Mouse (Mus musculus) natural killer cell, adult 2 months (primary cell): ENCODE data around the gene Olfr611.
"Not testable (repeated sequence)": the region's sequence is repeated elsewhere in the genome, so short reads cannot be mapped to it uniquely, and the experiment has no call there.

Source experiments
- DNase-seq, 2 experiments: peaks; one replicate each; pipeline ENCODE4 v3.0.0; 2022; ENCODE audit warnings: low spot score in 2 of 2

The Olfr611 gene

DNA sequence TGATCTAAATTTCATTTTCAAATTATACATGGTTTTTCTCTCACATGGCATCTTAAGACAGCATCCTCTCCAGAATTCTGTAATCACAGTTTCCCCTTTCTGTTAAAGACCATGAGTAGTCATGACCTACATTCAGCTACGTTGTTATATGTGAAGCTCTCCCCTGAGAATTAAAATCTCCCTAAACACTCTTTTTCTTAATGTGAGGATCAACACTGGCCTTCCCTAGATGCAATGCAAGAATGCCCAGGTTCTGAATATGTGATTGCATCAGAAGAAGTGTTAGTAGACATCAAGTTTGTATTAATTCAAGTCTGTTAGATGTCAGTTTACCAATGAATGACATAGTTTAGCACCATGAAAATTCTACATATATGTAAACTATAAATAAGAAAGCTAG is at the start of gene Olfr611:
Gene Olfr611 (minus strand): TSS at position 101 of the 400 bp plus-strand sequence.
- DNase-seq = not testable (repeated sequence)

DNA sequence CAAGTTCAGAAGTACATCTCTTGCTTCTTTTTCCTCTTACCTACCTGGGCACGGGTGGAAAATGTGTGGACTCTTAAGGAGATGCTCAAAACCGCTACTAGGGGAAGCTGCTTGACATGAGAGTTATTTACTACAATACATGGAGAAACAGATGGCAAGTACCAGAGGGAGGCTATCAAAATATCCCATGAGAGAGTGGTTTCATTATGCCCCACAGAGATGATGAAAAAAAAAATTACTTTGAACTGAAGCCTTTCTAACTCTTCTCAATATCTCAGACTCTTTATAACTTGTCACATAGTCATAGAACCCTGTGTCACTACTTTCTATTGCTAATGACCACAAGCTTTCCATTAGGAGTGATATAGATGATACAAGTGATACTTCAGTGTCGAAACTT is 48.4 kb upstream of the Olfr611 start, which contains the start of gene Olfr616:
Gene Olfr616 (minus strand): TSS at position 101 of the 400 bp plus-strand sequence.
- no peak for DNase-seq

DNA sequence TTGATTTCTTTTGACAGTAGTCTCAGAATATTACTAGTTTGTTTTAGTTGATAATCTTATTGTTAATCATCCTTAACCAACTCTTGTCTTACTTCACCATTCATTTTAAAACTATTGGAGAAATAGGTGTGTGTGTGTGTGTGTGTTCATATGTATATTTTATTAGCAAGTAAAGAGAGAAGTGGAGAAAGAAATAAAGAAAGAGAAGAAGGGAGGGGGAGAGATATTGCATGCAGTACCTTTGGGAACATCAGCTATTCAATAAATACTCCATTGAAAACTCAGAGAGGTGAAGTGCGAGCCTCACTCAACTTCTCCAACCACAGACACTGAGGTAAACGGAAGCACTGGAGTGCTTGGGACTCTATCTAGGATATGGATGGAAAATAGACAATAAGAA is 35.1 kb upstream of the Olfr611 start, which contains the start of gene Olfr615:
Gene Olfr615 (plus strand): TSS at position 301 of the 400 bp plus-strand sequence.
- no peak for DNase-seq

DNA sequence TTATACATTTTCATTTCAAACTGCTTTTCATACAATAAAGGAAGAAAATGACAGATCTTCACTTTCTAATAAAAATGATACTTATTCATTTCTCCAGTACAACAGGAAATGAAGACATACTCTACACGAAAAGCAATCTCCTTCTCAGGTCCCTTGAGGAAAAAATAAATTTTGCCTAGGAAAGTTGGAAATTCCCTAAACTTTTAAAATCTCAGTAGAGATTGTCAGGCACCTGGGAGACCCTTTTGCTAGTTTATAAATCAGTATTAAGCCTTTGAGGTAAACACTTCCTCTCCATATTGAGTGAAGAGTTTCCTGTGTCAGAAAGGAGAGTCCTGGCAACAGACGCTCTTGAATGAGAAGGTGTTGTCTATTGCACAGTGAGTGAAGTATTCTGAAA is 27.1 kb upstream of the Olfr611 start, which contains the start of gene Olfr613:
Gene Olfr613 (plus strand): TSS at position 301 of the 400 bp plus-strand sequence.
- DNase-seq = no peak

DNA sequence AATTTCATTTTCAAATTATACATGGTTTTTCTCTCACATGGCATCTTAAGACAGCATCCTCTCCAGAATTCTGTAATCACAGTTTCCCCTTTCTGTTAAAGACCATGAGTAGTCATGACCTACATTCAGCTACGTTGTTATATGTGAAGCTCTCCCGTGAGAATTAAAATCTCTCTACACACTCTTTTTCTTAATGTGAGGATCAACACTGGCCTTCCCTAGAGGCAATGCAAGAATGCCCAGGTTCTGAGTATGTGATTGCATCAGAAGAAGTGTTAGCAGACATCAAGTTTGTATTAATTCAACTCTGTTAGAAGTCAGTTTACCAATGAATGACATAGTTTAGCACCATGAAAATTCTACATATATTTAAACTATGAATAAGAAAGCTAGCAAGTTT is 22.0 kb upstream of the Olfr611 start, which contains the start of gene Olfr612:
Gene Olfr612 (minus strand): TSS at position 101 of the 400 bp plus-strand sequence.
- not testable (repeated sequence) for DNase-seq

DNA sequence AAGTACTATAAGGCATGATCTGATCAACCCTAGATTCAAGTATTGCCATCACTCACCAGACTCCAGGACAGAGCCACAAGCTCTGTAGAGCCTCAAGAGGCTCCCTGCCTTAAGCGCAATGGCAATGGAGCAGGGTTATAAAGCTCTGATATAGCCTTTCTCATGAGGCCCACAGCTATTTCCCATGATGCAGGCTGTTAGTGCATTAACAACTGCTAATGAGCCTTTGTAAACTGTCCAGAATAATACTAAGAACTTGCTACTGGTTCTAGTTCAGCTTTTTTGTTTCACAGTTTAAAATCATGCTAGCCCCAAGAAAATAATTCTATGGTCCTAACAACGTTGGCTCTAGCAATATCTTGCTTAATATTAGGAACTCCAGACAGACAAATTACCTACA is 8.6 kb downstream of the Olfr611 start, which contains the start of gene Olfr610:
Gene Olfr610 (minus strand): TSS at position 101 of the 400 bp plus-strand sequence.
- DNase-seq = no peak

DNA sequence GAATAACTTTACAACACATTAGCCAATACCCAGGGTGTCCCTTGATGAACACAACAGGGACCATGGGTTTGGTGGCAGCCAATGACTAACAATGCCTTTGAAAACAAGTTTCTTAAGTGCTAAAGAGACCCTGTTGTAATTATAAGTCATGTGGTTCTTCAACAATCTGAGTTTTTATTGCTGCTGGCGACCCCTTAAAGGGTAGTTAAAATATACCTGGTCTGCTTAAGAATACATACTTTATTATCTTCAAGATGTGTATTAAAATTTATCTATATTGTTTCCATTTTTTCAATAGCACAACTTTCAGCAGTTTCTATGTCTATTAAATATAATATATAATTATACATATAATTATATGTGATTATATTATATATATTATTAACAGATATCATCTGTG is 22.7 kb downstream of the Olfr611 start, which contains the start of gene Olfr609:
Gene Olfr609 (minus strand): TSS at position 101 of the 400 bp plus-strand sequence.
- DNase-seq = no peak

DNA sequence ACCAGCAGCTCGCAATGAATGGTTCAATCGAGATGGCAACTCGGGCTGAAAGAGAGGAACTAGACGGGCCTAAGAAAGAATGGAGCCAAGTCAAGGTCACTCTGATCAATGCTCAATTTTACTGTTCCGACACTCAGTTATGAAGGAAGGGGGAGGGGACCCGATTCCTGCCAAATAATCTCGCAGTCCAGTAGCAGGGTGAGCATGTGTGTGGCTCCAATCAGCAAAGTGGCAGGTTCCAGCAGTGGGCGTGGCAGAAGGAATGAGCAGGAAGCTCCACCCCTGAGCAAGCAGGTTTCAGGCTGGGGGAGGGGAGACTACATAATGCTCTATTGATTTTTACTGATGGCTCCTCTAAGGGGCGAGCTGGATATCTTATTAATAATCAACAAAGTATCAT is 43.5 kb downstream of the Olfr611 start:
- not testable (repeated sequence) for DNase-seq

DNA sequence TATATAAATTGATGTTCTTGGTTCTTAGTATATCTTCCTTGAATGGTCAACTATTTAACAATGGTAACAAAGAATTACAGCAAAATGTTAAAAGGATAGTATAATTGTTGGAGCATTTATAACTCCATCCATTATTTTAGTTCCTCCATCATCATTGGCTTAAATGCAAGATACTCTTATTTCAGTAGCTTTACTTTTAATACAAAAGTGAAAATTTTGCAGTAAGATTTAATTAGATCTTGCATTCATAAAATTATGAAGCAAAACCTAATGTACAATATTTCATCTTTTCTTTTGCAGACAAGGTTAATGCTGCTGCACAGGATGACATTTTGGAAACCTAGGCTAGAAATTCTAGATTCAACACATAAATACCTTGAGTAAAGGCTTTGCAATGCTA is 51.1 kb downstream of the Olfr611 start, which contains the start of gene Olfr608:
Gene Olfr608 (plus strand): TSS at position 301 of the 400 bp plus-strand sequence.
- no peak for DNase-seq
